Mouse (Mus musculus): ENCODE measurements around the gene Phox2b.

Phox2b gene

DNA sequence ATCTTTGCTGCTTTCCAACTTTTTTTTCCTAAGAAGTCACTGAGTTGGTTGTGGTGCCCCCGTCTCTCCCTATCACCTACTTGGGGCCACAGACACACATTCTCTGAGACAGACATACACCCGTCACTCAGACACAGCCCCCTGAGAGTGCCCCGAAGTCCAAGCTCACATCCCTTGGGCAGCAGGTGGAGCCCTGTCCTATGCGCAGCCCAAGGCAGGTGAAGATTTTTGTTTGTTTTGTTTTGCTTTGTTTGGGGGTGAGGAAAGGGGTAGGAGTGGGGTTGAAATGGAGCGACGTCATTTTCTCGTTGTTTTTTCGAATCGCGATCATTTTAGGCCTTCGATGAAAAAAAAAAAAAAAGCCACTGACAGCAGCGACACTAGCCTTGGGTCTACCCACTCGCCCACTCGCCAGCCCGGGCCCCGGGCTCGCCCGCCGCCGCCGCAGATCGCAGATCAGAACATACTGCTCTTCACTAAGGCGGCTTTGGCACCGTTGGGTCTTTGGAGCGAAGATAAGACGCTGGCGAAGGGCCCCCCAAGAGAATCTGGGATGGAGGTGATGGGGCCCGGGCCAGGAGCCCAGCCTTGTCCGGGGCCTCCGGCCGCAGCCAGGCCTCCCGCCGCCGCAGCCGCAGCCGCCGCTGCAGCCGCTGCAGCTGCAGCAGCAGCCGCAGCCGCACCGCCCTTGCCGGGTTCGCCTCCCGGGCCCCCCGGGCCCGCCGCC, 3.3 kb downstream of the Phox2b start:
- no peaks in the 10 kb centered on the region for H3K9me3 ChIP-seq (ENCODE audit: low read length)
- H3K4me3 ChIP-seq (replicated peaks; ENCODE audit: low read length) = peak overlapping the region; percentile 66
- no peaks in the 10 kb centered on the region for H3K36me3 ChIP-seq (ENCODE audit: insufficient read depth, low read length)
- TF ChIP-seq POU5F1 (IDR thresholded peaks at IDR 0.05; ENCODE audit: borderline replicate concordance, low read length) (no peak), NANOG (IDR thresholded peaks at IDR 0.05; ENCODE audit: borderline replicate concordance, low read length) (no peak), CTCF (conservative IDR thresholded peaks at IDR 0.05; ENCODE audit: low read length) (no peak)
- H3K4me1 ChIP-seq (replicated peaks; ENCODE audit: low read depth, low read length) = peaks cover 72% of the 10 kb centered on the region
- peaks cover 90% of the 10 kb centered on the region for H3K27me3 ChIP-seq (ENCODE audit: insufficient read depth, low read length)

DNA sequence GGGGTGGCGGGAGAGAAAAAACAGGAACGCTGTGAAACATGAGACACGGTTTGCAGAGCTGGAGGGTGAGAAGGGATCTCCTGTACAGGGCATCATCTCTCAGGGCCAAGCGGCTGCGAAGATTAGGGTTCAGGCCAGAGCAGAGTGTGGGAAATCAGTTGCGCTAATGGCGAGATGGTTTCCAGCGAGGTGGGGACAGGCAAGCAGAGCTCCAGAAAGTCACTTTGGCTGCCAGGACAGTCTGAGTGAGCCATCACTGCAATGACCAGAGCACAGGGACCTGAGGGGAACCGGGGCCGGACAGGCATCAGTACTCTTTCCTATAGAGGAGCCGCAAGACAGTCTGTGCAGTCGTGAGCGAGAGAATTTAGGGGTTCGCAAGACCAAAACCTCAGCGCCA, 3.9 kb downstream of the Phox2b start:
- Histone ChIP-seq H3K4me3 (replicated peaks; ENCODE audit: low read length) (no peak overlapping the region), H3K36me3 (ENCODE audit: insufficient read depth, low read length) (no peaks in the 10 kb centered on the region), H3K27me3 (ENCODE audit: insufficient read depth, low read length) (peaks cover 89% of the 10 kb centered on the region), H3K4me1 (replicated peaks; ENCODE audit: low read depth, low read length) (peaks cover 66% of the 10 kb centered on the region), H3K9me3 (ENCODE audit: low read length) (no peaks in the 10 kb centered on the region)
- TF ChIP-seq NANOG (IDR thresholded peaks at IDR 0.05; ENCODE audit: borderline replicate concordance, low read length) = no peak

DNA sequence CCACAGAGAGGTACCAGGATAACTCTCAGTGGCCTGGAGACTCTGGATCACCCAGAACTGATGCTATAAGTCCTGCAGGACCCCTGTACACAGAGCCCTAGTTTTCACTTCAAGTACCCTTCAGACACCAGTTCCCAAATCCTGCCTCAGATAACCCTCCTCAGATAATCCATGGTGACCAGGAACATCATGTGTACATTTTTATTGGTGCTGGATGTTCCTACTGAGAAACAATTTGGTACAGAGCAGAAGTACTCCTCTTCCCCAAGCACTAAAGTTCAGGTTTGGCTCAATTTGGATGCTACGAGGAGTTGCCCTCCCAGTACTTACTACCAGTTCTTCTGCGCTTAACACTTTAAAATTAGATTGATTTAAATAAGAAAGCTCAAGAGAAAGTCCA, 5.1 kb downstream of the Phox2b start:
- peaks cover 80% of the 10 kb centered on the region for H3K27me3 ChIP-seq (ENCODE audit: insufficient read depth, low read length)
- no peak overlapping the region for H3K4me3 ChIP-seq (replicated peaks; ENCODE audit: low read length)
- TF ChIP-seq POU5F1 (IDR thresholded peaks at IDR 0.05; ENCODE audit: borderline replicate concordance, low read length) (no peak), CTCF (conservative IDR thresholded peaks at IDR 0.05; ENCODE audit: low read length) (no peak), NANOG (IDR thresholded peaks at IDR 0.05; ENCODE audit: borderline replicate concordance, low read length) (no peak)
- H3K36me3 ChIP-seq (ENCODE audit: insufficient read depth, low read length) = no peaks in the 10 kb centered on the region
- peaks cover 54% of the 10 kb centered on the region for H3K4me1 ChIP-seq (replicated peaks; ENCODE audit: low read depth, low read length)
- no peaks in the 10 kb centered on the region for H3K9me3 ChIP-seq (ENCODE audit: low read length)

DNA sequence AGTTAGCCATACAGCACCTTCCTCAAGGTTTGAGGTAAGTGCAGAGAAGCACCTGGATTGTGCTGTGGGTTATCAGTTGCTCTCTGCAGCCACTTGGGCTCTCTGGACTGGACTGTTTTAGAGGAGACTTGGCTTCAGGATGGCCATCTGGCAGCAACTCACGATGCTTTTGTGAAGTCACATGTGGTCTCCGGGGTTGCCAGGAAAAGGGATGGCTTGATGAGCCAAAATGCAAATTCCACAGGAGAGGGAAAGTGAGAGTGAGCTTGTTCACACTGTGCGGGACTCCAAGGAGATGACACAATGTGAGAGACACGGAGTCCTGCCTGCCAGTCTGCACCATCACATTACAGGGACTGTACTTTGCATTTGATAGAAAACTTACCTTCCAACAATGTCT, 7.3 kb downstream of the Phox2b start:
- Histone ChIP-seq H3K36me3 (ENCODE audit: insufficient read depth, low read length) (no peaks in the 10 kb centered on the region), H3K9me3 (ENCODE audit: low read length) (no peaks in the 10 kb centered on the region), H3K27me3 (ENCODE audit: insufficient read depth, low read length) (peaks cover 65% of the 10 kb centered on the region), H3K4me1 (replicated peaks; ENCODE audit: low read depth, low read length) (peaks cover 36% of the 10 kb centered on the region), H3K4me3 (replicated peaks; ENCODE audit: low read length) (no peak overlapping the region)
- TF ChIP-seq CTCF (conservative IDR thresholded peaks at IDR 0.05; ENCODE audit: low read length) (no peak), NANOG (IDR thresholded peaks at IDR 0.05; ENCODE audit: borderline replicate concordance, low read length) (no peak), POU5F1 (IDR thresholded peaks at IDR 0.05; ENCODE audit: borderline replicate concordance, low read length) (no peak)

DNA sequence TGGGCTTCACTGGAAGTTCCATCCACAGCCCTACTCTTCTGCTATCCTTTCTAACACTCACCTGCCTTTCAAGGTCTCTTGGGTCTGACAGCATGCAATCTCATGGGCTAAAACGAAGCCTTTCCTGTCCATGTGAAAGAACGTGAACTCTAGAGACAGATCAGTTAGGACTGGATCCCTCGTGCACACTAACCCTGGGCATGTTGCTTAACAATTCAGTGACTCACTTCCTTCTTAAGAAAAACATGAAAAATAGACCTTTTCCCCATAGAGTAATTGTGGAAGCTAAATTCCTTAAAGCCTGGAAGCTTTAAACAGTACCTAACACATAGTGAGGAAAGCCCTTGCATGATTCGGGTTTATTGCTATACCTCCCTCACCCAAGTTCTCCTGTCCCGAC, 8.2 kb downstream of the Phox2b start:
- TF ChIP-seq NANOG (IDR thresholded peaks at IDR 0.05; ENCODE audit: borderline replicate concordance, low read length) = no peak
- TF ChIP-seq POU5F1 (IDR thresholded peaks at IDR 0.05; ENCODE audit: borderline replicate concordance, low read length) = no peak
- TF ChIP-seq CTCF (conservative IDR thresholded peaks at IDR 0.05; ENCODE audit: low read length) = no peak
- no peaks in the 10 kb centered on the region for H3K9me3 ChIP-seq (ENCODE audit: low read length)
- H3K4me3 ChIP-seq (replicated peaks; ENCODE audit: low read length) = no peak overlapping the region
- peaks cover 57% of the 10 kb centered on the region for H3K27me3 ChIP-seq (ENCODE audit: insufficient read depth, low read length)
- H3K4me1 ChIP-seq (replicated peaks; ENCODE audit: low read depth, low read length) = peaks cover 36% of the 10 kb centered on the region
- H3K36me3 ChIP-seq (ENCODE audit: insufficient read depth, low read length) = no peaks in the 10 kb centered on the region

DNA sequence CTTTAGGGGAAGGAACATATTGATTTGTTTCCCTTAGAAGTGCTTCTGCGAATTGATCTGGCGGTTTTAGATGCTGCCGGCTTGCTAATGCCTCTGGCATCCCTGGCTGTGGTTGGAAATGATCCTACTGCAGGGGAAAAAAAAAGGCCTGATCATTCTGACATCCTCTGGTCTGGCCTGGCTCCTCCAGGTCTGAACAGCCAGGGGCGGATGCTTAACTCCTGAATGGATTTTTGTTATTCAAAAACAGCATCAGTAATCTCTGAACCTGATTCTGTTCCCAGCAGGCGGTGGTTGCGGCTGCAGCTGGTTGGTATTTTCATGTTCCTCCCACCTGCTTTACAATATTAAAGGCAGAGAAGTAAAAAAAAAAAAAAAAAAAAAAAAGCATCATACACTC, 16.0 kb downstream of the Phox2b start:
- TF ChIP-seq POU5F1 (IDR thresholded peaks at IDR 0.05; ENCODE audit: borderline replicate concordance, low read length) (no peak), NANOG (IDR thresholded peaks at IDR 0.05; ENCODE audit: borderline replicate concordance, low read length) (no peak), CTCF (conservative IDR thresholded peaks at IDR 0.05; ENCODE audit: low read length) (no peak)
- H3K4me3 ChIP-seq (replicated peaks; ENCODE audit: low read length) = no peak overlapping the region
- peaks cover 28% of the 10 kb centered on the region for H3K4me1 ChIP-seq (replicated peaks; ENCODE audit: low read depth, low read length)
- H3K36me3 ChIP-seq (ENCODE audit: insufficient read depth, low read length) = no peaks in the 10 kb centered on the region
- H3K27me3 ChIP-seq (ENCODE audit: insufficient read depth, low read length) = peaks cover 8% of the 10 kb centered on the region
- H3K9me3 ChIP-seq (ENCODE audit: low read length) = peaks cover 23% of the 10 kb centered on the region

DNA sequence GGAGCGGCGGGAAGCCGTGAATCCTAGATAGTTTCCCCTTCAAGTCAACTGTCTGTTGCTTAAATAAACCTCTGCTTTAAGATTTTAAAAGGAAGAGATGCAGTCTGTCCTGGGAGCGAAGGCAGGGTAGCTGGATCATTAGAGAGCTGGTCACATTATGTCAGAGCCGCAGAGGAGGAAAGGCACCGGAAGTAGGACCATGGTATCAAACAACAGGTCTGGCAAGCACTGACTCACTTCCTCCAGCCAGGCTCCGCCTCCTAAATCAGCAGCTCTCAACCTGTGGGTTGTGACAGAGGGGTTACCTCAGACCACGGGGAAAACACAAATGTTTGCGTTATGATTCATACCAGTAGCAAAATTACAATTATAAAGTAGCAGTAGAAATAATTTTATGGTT, 35.5 kb downstream of the Phox2b start:
- no peaks in the 10 kb centered on the region for H3K4me1 ChIP-seq (replicated peaks; ENCODE audit: low read depth, low read length)
- H3K36me3 ChIP-seq (ENCODE audit: insufficient read depth, low read length) = no peaks in the 10 kb centered on the region
- H3K27me3 ChIP-seq (ENCODE audit: insufficient read depth, low read length) = peaks cover 11% of the 10 kb centered on the region
- no peak overlapping the region for H3K4me3 ChIP-seq (replicated peaks; ENCODE audit: low read length)
- peaks cover 6% of the 10 kb centered on the region for H3K9me3 ChIP-seq (ENCODE audit: low read length)
- no peak for TF ChIP-seq POU5F1 (IDR thresholded peaks at IDR 0.05; ENCODE audit: borderline replicate concordance, low read length)
- no peak for TF ChIP-seq CTCF (conservative IDR thresholded peaks at IDR 0.05; ENCODE audit: low read length)
- no peak for TF ChIP-seq NANOG (IDR thresholded peaks at IDR 0.05; ENCODE audit: borderline replicate concordance, low read length)

DNA sequence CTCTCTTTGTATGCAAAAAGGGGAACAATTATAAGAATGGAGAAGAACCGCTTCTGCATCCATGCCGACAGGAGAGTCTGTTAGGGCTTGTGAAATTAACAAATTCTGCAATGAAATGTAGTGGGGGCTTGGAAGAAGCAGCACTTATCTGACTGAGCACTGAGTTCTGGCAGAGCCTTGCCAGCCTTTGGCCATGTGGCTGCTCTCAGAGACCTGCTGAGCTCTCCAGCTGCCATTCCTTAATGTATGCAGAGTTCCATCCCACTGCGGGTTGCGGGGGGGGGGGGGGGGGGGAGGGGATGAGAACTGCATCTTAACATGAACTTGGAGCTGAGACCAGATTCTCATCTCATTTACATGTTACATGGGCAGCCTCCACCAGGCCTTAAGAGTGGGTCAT, 38.6 kb downstream of the Phox2b start:
- TF ChIP-seq POU5F1 (IDR thresholded peaks at IDR 0.05; ENCODE audit: borderline replicate concordance, low read length) (no peak), CTCF (conservative IDR thresholded peaks at IDR 0.05; ENCODE audit: low read length) (no peak), NANOG (IDR thresholded peaks at IDR 0.05; ENCODE audit: borderline replicate concordance, low read length) (no peak)
- no peak overlapping the region for H3K4me3 ChIP-seq (replicated peaks; ENCODE audit: low read length)

DNA sequence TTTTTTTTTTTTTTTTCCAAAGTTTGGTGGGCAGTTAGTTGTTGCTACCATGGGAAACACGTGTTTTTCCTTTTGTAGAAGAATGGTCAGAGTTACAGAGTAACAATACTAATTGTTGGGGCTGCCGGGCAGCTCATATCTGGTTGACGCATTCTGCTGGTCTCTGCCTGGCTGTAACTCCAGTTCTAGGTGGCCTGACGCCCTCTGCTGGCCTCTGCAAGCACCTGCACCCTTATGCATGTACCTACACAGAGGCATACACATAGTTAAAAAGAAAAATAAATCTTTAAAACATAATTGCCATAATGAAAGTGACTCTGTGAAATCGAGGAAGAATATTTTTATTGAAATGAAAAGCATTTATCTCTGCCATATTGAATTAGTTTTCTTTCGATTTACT, 41.3 kb downstream of the Phox2b start:
- peaks cover 6% of the 10 kb centered on the region for H3K4me1 ChIP-seq (replicated peaks; ENCODE audit: low read depth, low read length)
- no peaks in the 10 kb centered on the region for H3K36me3 ChIP-seq (ENCODE audit: insufficient read depth, low read length)
- H3K27me3 ChIP-seq (ENCODE audit: insufficient read depth, low read length) = peaks cover 28% of the 10 kb centered on the region
- TF ChIP-seq NANOG (IDR thresholded peaks at IDR 0.05; ENCODE audit: borderline replicate concordance, low read length) = no peak
- TF ChIP-seq CTCF (conservative IDR thresholded peaks at IDR 0.05; ENCODE audit: low read length) = peak; percentile 75
- no peak overlapping the region for H3K4me3 ChIP-seq (replicated peaks; ENCODE audit: low read length)
- no peaks in the 10 kb centered on the region for H3K9me3 ChIP-seq (ENCODE audit: low read length)

More for the DNA sequence above, 38.6 kb downstream of the Phox2b start:
- Histone ChIP-seq H3K27me3 (ENCODE audit: insufficient read depth, low read length) (peaks cover 22% of the 10 kb centered on the region), H3K4me1 (replicated peaks; ENCODE audit: low read depth, low read length) (0 out of 2 replicates have a peak, but pooled peaks cover under 1% of the 10 kb centered on the region), H3K36me3 (ENCODE audit: insufficient read depth, low read length) (no peaks in the 10 kb centered on the region), H3K9me3 (ENCODE audit: low read length) (no peaks in the 10 kb centered on the region)

Measured in E14TG2a.4 (cell line).